Mouse (Mus musculus): ENCODE results near the gene Btbd11.

DNA sequence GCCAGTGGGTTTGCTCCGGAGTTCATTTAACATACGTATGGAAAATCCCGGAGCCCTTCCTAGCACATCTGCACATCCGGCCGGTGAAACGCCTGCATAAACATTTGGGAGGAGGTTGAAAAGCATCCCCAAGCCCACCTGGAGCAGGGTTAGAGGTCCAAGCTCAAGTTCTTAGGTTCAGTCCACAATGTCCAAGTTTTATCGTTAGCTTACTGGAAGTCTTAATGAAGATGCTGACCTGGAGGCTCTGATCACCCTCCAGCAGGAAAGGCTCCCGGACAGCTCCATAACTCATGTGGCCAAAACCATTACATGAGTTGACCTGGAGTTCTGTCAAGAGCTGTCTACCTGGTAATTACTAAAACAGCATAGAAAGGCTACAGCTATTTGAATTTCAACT is 109.7 kb downstream of the Btbd11 start:
- TF ChIP-seq CTCF (IDR thresholded peaks at IDR 0.05; ENCODE audit: control insufficient read depth, insufficient read depth, low read length) (no peak), POLR2A (IDR thresholded peaks at IDR 0.05; ENCODE audit: borderline replicate concordance, control insufficient read depth, low read depth, low read length) (no peak)

All from bone marrow, adult 2 months (tissue).